Mouse (Mus musculus) heart, embryonic 14.5 days (tissue): ENCODE results near the gene Pqbp1. TPM values are rescaled to one million over a fixed set of nuclear protein-coding genes. Genes with fewer than 3 reads are reported as not detected.

Experiments used
- ATAC-seq: fragments of 200-750 bp; cut with Nextera tagmentation; 2 replicates; pipeline ENCODE4 v1.8.0; 2017; ENCODE audit warnings: low read depth, moderate TSS enrichment; ENCODE audit not compliant: insufficient number of reproducible peaks, insufficient read depth, low FRiP score
- H3K27ac ChIP-seq, 2 experiments: fragments of 200-500 bp in 1 of 2; fragments of 300-500 bp in 1 of 2; sonication (generic) in 1 of 2; replicated peaks in 1 of 2; 2 replicates each; pipeline ENCODE4 v1.5.1; 2012 to 2014; ENCODE audit warnings: low read depth in 2 of 2, low read length in 2 of 2, control low read depth in 1 of 2, mild to moderate bottlenecking in 1 of 2, mixed read lengths in 1 of 2; ENCODE audit not compliant: control insufficient read depth in 1 of 2, insufficient read depth in 1 of 2
- H3K27me3 ChIP-seq: fragments of 300-500 bp; sonication (generic); 2 replicates; pipeline ENCODE4 v1.6.1; 2014; ENCODE audit warnings: mild to moderate bottlenecking, low read length, control low read depth; ENCODE audit not compliant: control insufficient read depth, insufficient read depth
- H3K36me3 ChIP-seq: fragments of 300-500 bp; sonication (generic); 2 replicates; pipeline ENCODE4 v1.6.1; 2014; ENCODE audit warnings: mild to moderate bottlenecking, control low read depth, low read length, mixed read lengths; ENCODE audit not compliant: control insufficient read depth, insufficient read depth
- H3K4me1 ChIP-seq, 2 experiments: fragments of 200-500 bp in 1 of 2; fragments of 300-500 bp in 1 of 2; sonication (generic) in 1 of 2; 2 replicates each; pipeline ENCODE4 v1.6.1; 2012 to 2014; ENCODE audit warnings: low read length in 2 of 2, control low read depth in 1 of 2, mixed read lengths in 1 of 2; ENCODE audit not compliant: control insufficient read depth in 2 of 2, insufficient read depth in 2 of 2
- H3K4me2 ChIP-seq: fragments of 300-500 bp; sonication (generic); 2 replicates; pipeline ENCODE4 v1.6.1; 2014; ENCODE audit warnings: mild to moderate bottlenecking, low read length
- H3K4me3 ChIP-seq, 2 experiments: fragments of 200-500 bp in 1 of 2; fragments of 300-500 bp in 1 of 2; sonication (generic) in 1 of 2; 2 replicates each; pipeline ENCODE4 v1.5.1; 2012 to 2014; ENCODE audit warnings: low read length in 2 of 2, mild to moderate bottlenecking in 2 of 2, control low read depth in 1 of 2, low read depth in 1 of 2, moderate library complexity in 1 of 2; ENCODE audit not compliant: control insufficient read depth in 1 of 2, insufficient read depth in 1 of 2
- H3K9ac ChIP-seq: fragments of 300-500 bp; sonication (generic); 2 replicates; pipeline ENCODE4 v1.6.1; 2014; ENCODE audit warnings: mild to moderate bottlenecking, low read length
- H3K9me3 ChIP-seq: fragments of 300-500 bp; sonication (generic); 2 replicates; pipeline ENCODE4 v1.6.1; 2016; ENCODE audit warnings: low read length, control low read depth; ENCODE audit not compliant: control insufficient read depth
- WGBS: fragments of 180-500 bp; shearing (Covaris S2); extraction: QIAGEN DNeasy Blood & Tissue Kit; methylation state at CpG from one replicate; pipeline ENCODE4 v1.1.7; 2014; 5-methylcytosine and 5-hydroxymethylcytosine counted together
- polyA plus RNA-seq: library from polyadenylated mRNA; unstranded; fragments of >200 nt; fragmentation: Nextera tagmentation; extraction: Ambion mirVana; gene quantifications from 2 replicates; pipeline ENCODE4 v1.2.1, GENCODE M21; 2014

Pqbp1 gene
- polyA plus RNA-seq, 1 experiment from 2014 or later, result 65.1 TPM

GRCm38 (mm10) chrX:7863181-7863580 is 35.9 kb downstream of the Pqbp1 start:
- H3K9ac ChIP-seq, result no peak overlapping the region
- H3K4me2 ChIP-seq, result no peak overlapping the region
- H3K27ac ChIP-seq, result no peak overlapping the region
- no peaks in the 10 kb centered on the region for H3K9me3 ChIP-seq
- H3K4me3 ChIP-seq, result no peak overlapping the region
- peaks cover 0 to 2% of the 10 kb centered on the region in 2 experiments; a peak in 1 of 4 replicates for H3K4me1 ChIP-seq
- no peak for ATAC-seq
- WGBS, result 84% methylated on average over 1 of the region's 1 CpGs
- H3K36me3 ChIP-seq, result peaks cover 13% of the 10 kb centered on the region; the same call in 1 of the 2 replicates
- H3K27me3 ChIP-seq, result no peaks in the 10 kb centered on the region

- H3K4me1 ChIP-seq, result no peaks in the 10 kb centered on the region
- peaks cover 14% of the 10 kb centered on the region; the same call in 1 of the 2 replicates for H3K36me3 ChIP-seq
- no peak overlapping the region for H3K4me3 ChIP-seq
- WGBS, result 67% methylated on average over 3 of the region's 3 CpGs
- no peak overlapping the region for H3K27ac ChIP-seq
- H3K9me3 ChIP-seq, result no peaks in the 10 kb centered on the region
- H3K9ac ChIP-seq, result no peak overlapping the region
- no peak overlapping the region for H3K4me2 ChIP-seq
- no peaks in the 10 kb centered on the region for H3K27me3 ChIP-seq
- ATAC-seq, result no peak
Measured at GRCm38 (mm10) chrX:7859191-7859753, 39.8 kb downstream of the Pqbp1 start.

- no peaks in the 10 kb centered on the region for H3K9me3 ChIP-seq
- H3K27ac ChIP-seq, result no peak overlapping the region
- H3K4me3 ChIP-seq, result no peak overlapping the region
- H3K4me1 ChIP-seq, result no peaks in the 10 kb centered on the region
- WGBS, result 41% methylated on average over 2 of the region's 2 CpGs
- peaks cover 16% of the 10 kb centered on the region; the same call in 1 of the 2 replicates for H3K36me3 ChIP-seq
- H3K4me2 ChIP-seq, result no peak overlapping the region
- no peak overlapping the region for H3K9ac ChIP-seq
- H3K27me3 ChIP-seq, result no peaks in the 10 kb centered on the region
- ATAC-seq, result no peak
Measured at GRCm38 (mm10) chrX:7854578-7854977, 44.5 kb downstream of the Pqbp1 start.

DNA sequence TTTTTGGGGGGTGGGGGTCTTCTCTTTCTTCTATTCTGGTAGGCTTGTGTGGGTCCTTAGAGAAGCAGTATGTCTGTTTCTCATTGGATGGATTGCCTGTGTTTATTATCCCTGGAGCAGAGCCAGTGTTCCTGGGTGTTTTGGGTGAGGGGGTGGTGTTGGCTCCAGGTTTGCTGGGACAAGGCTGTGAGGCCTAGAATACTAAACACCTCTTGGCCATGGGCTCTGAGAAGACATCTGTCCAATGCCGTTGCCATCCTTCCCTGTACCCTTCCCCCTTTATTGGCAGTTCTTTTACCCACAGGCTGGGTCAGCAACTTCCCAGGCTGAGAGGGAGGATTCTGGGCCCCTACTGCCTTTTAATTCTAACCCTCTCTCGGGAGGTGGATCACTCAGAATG is 51.2 kb downstream of the Pqbp1 start:
- WGBS, result 67% methylated on average over 2 of the region's 2 CpGs
- no peak for ATAC-seq
- Histone ChIP-seq H3K9me3 (no peaks in the 10 kb centered on the region), H3K4me1 (peaks cover 0 to 9% of the 10 kb centered on the region in 2 experiments; a peak in 2 of 4 replicates), H3K4me3 (no peak overlapping the region), H3K9ac (no peak overlapping the region), H3K4me2 (no peak overlapping the region), H3K36me3 (peaks cover 9% of the 10 kb centered on the region; the same call in 1 of the 2 replicates), H3K27me3 (no peaks in the 10 kb centered on the region), H3K27ac (no peak overlapping the region)

Other genes starting within 250 kb of the Pqbp1 start
- gene Prickle3, start 242.0 kb downstream of the Pqbp1 start, polyA plus RNA-seq, result 6.2 and 7.8 TPM in 2 replicates
- gene Plp2, start 227.9 kb downstream of the Pqbp1 start, polyA plus RNA-seq, result 194 and 196 TPM in 2 replicates
- 0.54 and 0.74 TPM in 2 replicates for gene Magix, start 218.0 kb downstream of the Pqbp1 start, polyA plus RNA-seq
- 33.5 TPM in 2 replicates for gene Gpkow, start 202.1 kb downstream of the Pqbp1 start, polyA plus RNA-seq
- 18.5 and 24.0 TPM in 2 replicates for gene Wdr45, start 184.9 kb downstream of the Pqbp1 start, polyA plus RNA-seq
- gene Gm45208, start 177.0 kb downstream of the Pqbp1 start, polyA plus RNA-seq, result not detected in 2 replicates
- gene Praf2, start 170.8 kb downstream of the Pqbp1 start, polyA plus RNA-seq, result 36.3 and 40.8 TPM in 2 replicates
- gene Ccdc120, start 148.4 kb downstream of the Pqbp1 start, polyA plus RNA-seq, result 4.7 and 5.9 TPM in 2 replicates
- 13.1 and 14.5 TPM in 2 replicates for gene Tfe3, start 136.7 kb downstream of the Pqbp1 start, polyA plus RNA-seq
- gene Gripap1, start 109.5 kb downstream of the Pqbp1 start, polyA plus RNA-seq, result 25.0 and 26.6 TPM in 2 replicates
- gene Kcnd1, start 77.0 kb downstream of the Pqbp1 start, polyA plus RNA-seq, result 1.8 and 1.9 TPM in 2 replicates
- 16.2 and 19.9 TPM in 2 replicates for gene Otud5, start 57.9 kb downstream of the Pqbp1 start, polyA plus RNA-seq
- gene Pim2, start 21.0 kb downstream of the Pqbp1 start, polyA plus RNA-seq, result 3.8 and 4.9 TPM in 2 replicates
- 15.2 and 18.3 TPM in 2 replicates for gene Slc35a2, start 15.2 kb downstream of the Pqbp1 start, polyA plus RNA-seq
- gene Timm17b, start 88 bp upstream of the Pqbp1 start, polyA plus RNA-seq, result 132 and 159 TPM in 2 replicates
- not detected in 2 replicates for gene Gm10491, start 8.6 kb upstream of the Pqbp1 start, polyA plus RNA-seq
- not detected in 2 replicates for gene Gm10490, start 10.3 kb upstream of the Pqbp1 start, polyA plus RNA-seq
- 0.09 and 0.63 TPM in 2 replicates for gene Pcsk1n, start 20.6 kb upstream of the Pqbp1 start, polyA plus RNA-seq
- gene Eras, start 29.3 kb upstream of the Pqbp1 start, polyA plus RNA-seq, result not detected in 2 replicates
- gene Hdac6, start 48.6 kb upstream of the Pqbp1 start, polyA plus RNA-seq, result 25.3 and 26.5 TPM in 2 replicates
- gene Gata1, start 78.8 kb upstream of the Pqbp1 start, polyA plus RNA-seq, result 0.24 and 0.54 TPM in 2 replicates
- not detected in 2 replicates for gene Glod5, start 119.2 kb upstream of the Pqbp1 start, polyA plus RNA-seq
- gene Suv39h1, start 175.5 kb upstream of the Pqbp1 start, polyA plus RNA-seq, result 28.4 and 28.9 TPM in 2 replicates
- 0.24 and 0.54 TPM in 2 replicates for gene Was, start 191.2 kb upstream of the Pqbp1 start, polyA plus RNA-seq
- gene Wdr13, start 233.6 kb upstream of the Pqbp1 start, polyA plus RNA-seq, result 22.7 and 26.0 TPM in 2 replicates
- 317 and 375 TPM in 2 replicates for gene Rbm3, start 246.6 kb upstream of the Pqbp1 start, polyA plus RNA-seq